Mouse (Mus musculus): ENCODE measurements around the gene Gm42906. TPM values are rescaled to one million over a fixed set of nuclear protein-coding genes. Genes with fewer than 3 reads are reported as not detected.
A peak's percentile ranks its signal among the peaks of the same experiment; 100 is the strongest.

Gene Gm42906
- polyA plus RNA-seq, 1 experiment from 2014 or later: not detected

- Histone ChIP-seq H3K36me3 (ENCODE audit: control insufficient read depth, insufficient read depth, low read length) (no peaks in the 10 kb centered on the region), H3K27me3 (ENCODE audit: control insufficient read depth, insufficient read depth, low read length) (no peaks in the 10 kb centered on the region), H3K9ac (replicated peaks; ENCODE audit: low read depth, low read length) (no peak overlapping the region), H3K4me1 (ENCODE audit: control insufficient read depth, insufficient read depth, low read length) (peaks cover 7% of the 10 kb centered on the region; the same call in 1 of the 2 replicates), H3K4me2 (replicated peaks; ENCODE audit: low read depth, low read length) (no peak overlapping the region), H3K9me3 (ENCODE audit: control insufficient read depth, low read depth, low read length) (no peaks in the 10 kb centered on the region), H3K27ac (ENCODE audit: low read length) (no peak overlapping the region), H3K4me3 (ENCODE audit: low read depth, low read length) (no peak overlapping the region)
- no peak for ATAC-seq (ENCODE audit: insufficient number of reproducible peaks, insufficient read depth, low FRiP score, low read depth)
- WGBS: 67% methylated on average over 7 of the region's 7 CpGs
These were observed 400.8 kb downstream of the Gm42906 start for GRCm38 (mm10) chr5:151027171-151027570.

- Histone ChIP-seq H3K9me3 (ENCODE audit: control insufficient read depth, low read depth, low read length) (no peaks in the 10 kb centered on the region), H3K4me3 (ENCODE audit: low read depth, low read length) (no peak overlapping the region), H3K4me1 (ENCODE audit: control insufficient read depth, insufficient read depth, low read length) (peaks cover 10% of the 10 kb centered on the region; the same call in 1 of the 2 replicates), H3K4me2 (replicated peaks; ENCODE audit: low read depth, low read length) (no peak overlapping the region), H3K27me3 (ENCODE audit: control insufficient read depth, insufficient read depth, low read length) (no peaks in the 10 kb centered on the region), H3K9ac (replicated peaks; ENCODE audit: low read depth, low read length) (no peak overlapping the region), H3K36me3 (ENCODE audit: control insufficient read depth, insufficient read depth, low read length) (no peaks in the 10 kb centered on the region), H3K27ac (ENCODE audit: low read length) (no peak overlapping the region)
- 78% methylated on average over 4 of the region's 4 CpGs for WGBS
- ATAC-seq (ENCODE audit: insufficient number of reproducible peaks, insufficient read depth, low FRiP score, low read depth): no peak
These were observed 401.9 kb downstream of the Gm42906 start for GRCm38 (mm10) chr5:151026069-151026468.

GRCm38 (mm10) chr5:151024483-151024882 lies 403.5 kb downstream of the Gm42906 start:
- no peaks in the 10 kb centered on the region for H3K27me3 ChIP-seq (ENCODE audit: control insufficient read depth, insufficient read depth, low read length)
- WGBS: 77% methylated on average over 2 of the region's 2 CpGs
- peaks cover 12% of the 10 kb centered on the region; the same call in 1 of the 2 replicates for H3K4me1 ChIP-seq (ENCODE audit: control insufficient read depth, insufficient read depth, low read length)
- H3K9ac ChIP-seq (replicated peaks; ENCODE audit: low read depth, low read length): no peak overlapping the region
- H3K36me3 ChIP-seq (ENCODE audit: control insufficient read depth, insufficient read depth, low read length): no peaks in the 10 kb centered on the region
- H3K4me2 ChIP-seq (replicated peaks; ENCODE audit: low read depth, low read length): no peak overlapping the region
- ATAC-seq (ENCODE audit: insufficient number of reproducible peaks, insufficient read depth, low FRiP score, low read depth): no peak
- H3K27ac ChIP-seq (ENCODE audit: low read length): peak overlapping the region; percentile 83; the same call in 1 of the 2 replicates
- H3K9me3 ChIP-seq (ENCODE audit: control insufficient read depth, low read depth, low read length): no peaks in the 10 kb centered on the region
- no peak overlapping the region for H3K4me3 ChIP-seq (ENCODE audit: low read depth, low read length)

- ATAC-seq (ENCODE audit: insufficient number of reproducible peaks, insufficient read depth, low FRiP score, low read depth): peak; percentile 61; the same call in 1 of the 2 replicates
- 6% methylated on average over 8 of the region's 8 CpGs for WGBS
- Histone ChIP-seq H3K27ac (ENCODE audit: low read length) (peak overlapping the region; percentile 83), H3K36me3 (ENCODE audit: control insufficient read depth, insufficient read depth, low read length) (no peaks in the 10 kb centered on the region), H3K27me3 (ENCODE audit: control insufficient read depth, insufficient read depth, low read length) (no peaks in the 10 kb centered on the region), H3K4me2 (replicated peaks; ENCODE audit: low read depth, low read length) (0 out of 2 replicates have a peak overlapping the region, but pooled peaks have one; percentile 6), H3K4me1 (ENCODE audit: control insufficient read depth, insufficient read depth, low read length) (peaks cover 18% of the 10 kb centered on the region; the same call in 1 of the 2 replicates), H3K9ac (replicated peaks; ENCODE audit: low read depth, low read length) (no peak overlapping the region), H3K4me3 (ENCODE audit: low read depth, low read length) (no peak overlapping the region), H3K9me3 (ENCODE audit: control insufficient read depth, low read depth, low read length) (no peaks in the 10 kb centered on the region)
These were observed 404.5 kb downstream of the Gm42906 start for GRCm38 (mm10) chr5:151023461-151023860.

GRCm38 (mm10) chr5:151022939-151023338 lies 405.0 kb downstream of the Gm42906 start:
- Histone ChIP-seq H3K4me2 (replicated peaks; ENCODE audit: low read depth, low read length) (0 out of 2 replicates have a peak overlapping the region, but pooled peaks have one; percentile 6), H3K4me3 (ENCODE audit: low read depth, low read length) (no peak overlapping the region)
- 19% methylated on average over 1 of the region's 1 CpGs for WGBS

GRCm38 (mm10) chr5:151022026-151022425 lies 405.9 kb downstream of the Gm42906 start:
- Histone ChIP-seq H3K9me3 (ENCODE audit: control insufficient read depth, low read depth, low read length) (no peaks in the 10 kb centered on the region), H3K9ac (replicated peaks; ENCODE audit: low read depth, low read length) (no peak overlapping the region), H3K27me3 (ENCODE audit: control insufficient read depth, insufficient read depth, low read length) (no peaks in the 10 kb centered on the region), H3K27ac (ENCODE audit: low read length) (no peak overlapping the region; the same call in 1 of the 2 replicates), H3K4me2 (replicated peaks; ENCODE audit: low read depth, low read length) (no peak overlapping the region), H3K4me3 (ENCODE audit: low read depth, low read length) (no peak overlapping the region), H3K36me3 (ENCODE audit: control insufficient read depth, insufficient read depth, low read length) (no peaks in the 10 kb centered on the region), H3K4me1 (ENCODE audit: control insufficient read depth, insufficient read depth, low read length) (peaks cover 18% of the 10 kb centered on the region; the same call in 1 of the 2 replicates)
- WGBS: 77% methylated on average over 7 of the region's 7 CpGs
- no peak for ATAC-seq (ENCODE audit: insufficient number of reproducible peaks, insufficient read depth, low FRiP score, low read depth)

More at GRCm38 (mm10) chr5:151022939-151023338, 405.0 kb downstream of the Gm42906 start:
- Histone ChIP-seq H3K27ac (ENCODE audit: low read length) (peak overlapping the region; percentile 83), H3K36me3 (ENCODE audit: control insufficient read depth, insufficient read depth, low read length) (no peaks in the 10 kb centered on the region), H3K9me3 (ENCODE audit: control insufficient read depth, low read depth, low read length) (no peaks in the 10 kb centered on the region), H3K4me1 (ENCODE audit: control insufficient read depth, insufficient read depth, low read length) (peaks cover 18% of the 10 kb centered on the region; the same call in 1 of the 2 replicates), H3K27me3 (ENCODE audit: control insufficient read depth, insufficient read depth, low read length) (no peaks in the 10 kb centered on the region), H3K9ac (replicated peaks; ENCODE audit: low read depth, low read length) (no peak overlapping the region)
- ATAC-seq (ENCODE audit: insufficient number of reproducible peaks, insufficient read depth, low FRiP score, low read depth): no peak

- Histone ChIP-seq H3K4me3 (ENCODE audit: low read depth, low read length) (no peak overlapping the region), H3K36me3 (ENCODE audit: control insufficient read depth, insufficient read depth, low read length) (no peaks in the 10 kb centered on the region), H3K4me1 (ENCODE audit: control insufficient read depth, insufficient read depth, low read length) (peaks cover 18% of the 10 kb centered on the region; the same call in 1 of the 2 replicates), H3K4me2 (replicated peaks; ENCODE audit: low read depth, low read length) (no peak overlapping the region), H3K9ac (replicated peaks; ENCODE audit: low read depth, low read length) (no peak overlapping the region), H3K27ac (ENCODE audit: low read length) (no peak overlapping the region), H3K9me3 (ENCODE audit: control insufficient read depth, low read depth, low read length) (no peaks in the 10 kb centered on the region), H3K27me3 (ENCODE audit: control insufficient read depth, insufficient read depth, low read length) (no peaks in the 10 kb centered on the region)
- 82% methylated on average over 14 of the region's 14 CpGs for WGBS
- no peak for ATAC-seq (ENCODE audit: insufficient number of reproducible peaks, insufficient read depth, low FRiP score, low read depth)
These were observed 407.1 kb downstream of the Gm42906 start for GRCm38 (mm10) chr5:151020831-151021230.

- Histone ChIP-seq H3K4me2 (replicated peaks; ENCODE audit: low read depth, low read length) (no peak overlapping the region), H3K4me1 (ENCODE audit: control insufficient read depth, insufficient read depth, low read length) (peaks cover 18% of the 10 kb centered on the region; the same call in 1 of the 2 replicates), H3K27me3 (ENCODE audit: control insufficient read depth, insufficient read depth, low read length) (no peaks in the 10 kb centered on the region), H3K36me3 (ENCODE audit: control insufficient read depth, insufficient read depth, low read length) (no peaks in the 10 kb centered on the region), H3K27ac (ENCODE audit: low read length) (no peak overlapping the region), H3K9me3 (ENCODE audit: control insufficient read depth, low read depth, low read length) (no peaks in the 10 kb centered on the region), H3K4me3 (ENCODE audit: low read depth, low read length) (no peak overlapping the region), H3K9ac (replicated peaks; ENCODE audit: low read depth, low read length) (no peak overlapping the region)
- 62% methylated on average over 13 of the region's 13 CpGs for WGBS
- ATAC-seq (ENCODE audit: insufficient number of reproducible peaks, insufficient read depth, low FRiP score, low read depth): no peak
These were observed 407.7 kb downstream of the Gm42906 start for GRCm38 (mm10) chr5:151020031-151020820.

Data from stomach, embryonic 14.5 days (tissue).